Mouse (Mus musculus): ENCODE measurements at regions not wholly inside any gene's neighbourhood (a gene's known extent, or its start where the extent isn't known, plus 50 kb on each side); places are given as distances from the start of the nearest gene placed in this dataset.
A peak's percentile ranks its signal among the peaks of the same experiment; 100 is the strongest.

- DNase-seq: peak; percentile 60 to 66
Measured at GRCm38 (mm10) chr13:84565644-84566532, 343.8 kb downstream of the Tmem161b start.

- peak; percentile 35 to 62 for DNase-seq
Measured at GRCm38 (mm10) chr13:84566533-84566832, 344.4 kb downstream of the Tmem161b start.

- peak; percentile 59 to 65 for DNase-seq
Measured at GRCm38 (mm10) chr13:84569371-84569770, 347.3 kb downstream of the Tmem161b start.

GRCm38 (mm10) chr13:84570206-84570605 is 348.1 kb downstream of the Tmem161b start:
- DNase-seq: peak; percentile 47 to 55

GRCm38 (mm10) chr13:84570984-84571844 is 349.1 kb downstream of the Tmem161b start:
- peak; percentile 94 to 96 for DNase-seq

- peak; percentile 9 to 24 for DNase-seq
Measured at GRCm38 (mm10) chr13:84571845-84572193, 349.7 kb downstream of the Tmem161b start.

GRCm38 (mm10) chr13:84572231-84572630 is 350.1 kb downstream of the Tmem161b start:
- peak in 1 of 2 experiments; percentile 27 for DNase-seq

GRCm38 (mm10) chr13:84596585-84597142 is 374.6 kb downstream of the Tmem161b start:
- DNase-seq: no peak

- no peak for DNase-seq
Measured at GRCm38 (mm10) chr13:84602612-84603011, 380.5 kb downstream of the Tmem161b start.

GRCm38 (mm10) chr13:84612497-84612896 is 390.4 kb downstream of the Tmem161b start:
- peak; percentile 9 to 19 for DNase-seq

- DNase-seq: peak; percentile 45 to 61
Measured at GRCm38 (mm10) chr13:84613004-84613403, 390.9 kb downstream of the Tmem161b start.

- DNase-seq: peak; percentile 51 to 58
Measured at GRCm38 (mm10) chr13:84624691-84625090, 402.6 kb downstream of the Tmem161b start.

- no peak for DNase-seq
Measured at GRCm38 (mm10) chr13:84625527-84625926, 403.4 kb downstream of the Tmem161b start.

- no peak for DNase-seq
Measured at GRCm38 (mm10) chr13:84625927-84626326, 403.8 kb downstream of the Tmem161b start.

GRCm38 (mm10) chr13:84626397-84626796 is 404.3 kb downstream of the Tmem161b start:
- peak; percentile 29 to 35 for DNase-seq

GRCm38 (mm10) chr13:84630686-84631085 is 408.6 kb downstream of the Tmem161b start:
- no peak for DNase-seq

GRCm38 (mm10) chr13:84632493-84632892 is 410.4 kb downstream of the Tmem161b start:
- no peak for DNase-seq

GRCm38 (mm10) chr13:84636831-84637230 is 414.7 kb downstream of the Tmem161b start:
- DNase-seq: no peak

GRCm38 (mm10) chr13:84637606-84638005 is 415.5 kb downstream of the Tmem161b start:
- DNase-seq: peak; percentile 21 to 43

- DNase-seq: no peak
Measured at GRCm38 (mm10) chr13:84638401-84638934, 416.4 kb downstream of the Tmem161b start.

GRCm38 (mm10) chr13:84639087-84640022 is 417.3 kb downstream of the Tmem161b start:
- DNase-seq: no peak

- no peak for DNase-seq
Measured at GRCm38 (mm10) chr13:84644024-84644423, 421.9 kb downstream of the Tmem161b start.

All from cerebellum, postnatal 10 days (tissue).